8 mouse cellular contexts compared by ENCODE assay signal in genomic region chr19:44069121-44069913, GRCm38 (mm10). TPM values are rescaled to one million over a fixed set of nuclear protein-coding genes. Genes with fewer than 3 reads are reported as not detected.
DNase-seq lines count a peak whose midpoint lies in the region; ATAC-seq and TF ChIP-seq lines count a peak whose summit lies in the region.

Gene Erlin1, minus strand, starts transcription at chr19:44069785.

- no peak for TF ChIP-seq CTCF in lung, postnatal 0 days (IDR thresholded peaks at IDR 0.05)

- peak within 1 kb of the TSS; percentile 57 for H3K4me3 ChIP-seq in hindbrain, embryonic 11.5 days (ENCODE audit: low read depth, low read length)
- H3K4me3 ChIP-seq in lung, postnatal 0 days (ENCODE audit: low read depth, low read length) = peak within 1 kb of the TSS; percentile 84

- H3K36me3 ChIP-seq in hindbrain, embryonic 11.5 days (ENCODE audit: control insufficient read depth, insufficient read depth, low read length) = 0 out of 2 replicates have a peak, but pooled peaks cover 2% of the 10 kb centered on the region
- H3K36me3 ChIP-seq in lung, postnatal 0 days (ENCODE audit: insufficient read depth, low read length) = no peaks in the 10 kb centered on the region

- 0% methylated on average over 61 of the region's 75 CpGs for WGBS in hindbrain, embryonic 11.5 days
- WGBS in lung, postnatal 0 days = under 1% methylated on average over 55 of the region's 75 CpGs

- H3K9ac ChIP-seq in hindbrain, embryonic 11.5 days (ENCODE audit: low read depth, low read length) = peak within 1 kb of the TSS; percentile 62
- peak within 1 kb of the TSS; percentile 60 for H3K9ac ChIP-seq in lung, postnatal 0 days (replicated peaks; ENCODE audit: low read depth)

- no peak for TF ChIP-seq EP300 in lung, postnatal 0 days (IDR thresholded peaks at IDR 0.05)

- peak within 1 kb of the TSS; percentile 88 for H3K4me2 ChIP-seq in hindbrain, embryonic 11.5 days (replicated peaks; ENCODE audit: low read depth, low read length)
- H3K4me2 ChIP-seq in lung, postnatal 0 days (replicated peaks; ENCODE audit: low read depth, low read length) = peak within 1 kb of the TSS; percentile 89

- peak; percentile 93 for DNase-seq in NIH3T3 (ENCODE audit: low read depth)
- DNase-seq in cerebellum, adult 9-11 months = peak; percentile 91
- DNase-seq in frontal cortex, adult 2 months (ENCODE audit: extremely low spot score in 1 of 2, low spot score in 1 of 2) = peak; percentile 66 to 91
- DNase-seq in hindbrain, embryonic 11.5 days (ENCODE audit: low spot score) = peak; percentile 92
- peak; percentile 92 to 95 for DNase-seq in layer of hippocampus, postnatal 10 days (ENCODE audit: low spot score in 2 of 2)
- DNase-seq in lung, postnatal 0 days (ENCODE audit: low spot score) = peak; percentile 90
- peak; percentile 84 for DNase-seq in ovary, postnatal 10 days (ENCODE audit: low spot score)
- DNase-seq in thymus, postnatal 0 days (ENCODE audit: low spot score) = peak; percentile 85

- H3K27me3 ChIP-seq in hindbrain, embryonic 11.5 days (ENCODE audit: control insufficient read depth, insufficient read depth, low read length) = no peaks in the 10 kb centered on the region
- H3K27me3 ChIP-seq in lung, postnatal 0 days (replicated peaks; ENCODE audit: insufficient read depth, low read length) = no peaks in the 10 kb centered on the region

- no peaks in the 10 kb centered on the region for H3K9me3 ChIP-seq in hindbrain, embryonic 11.5 days (ENCODE audit: control insufficient read depth, low read length)
- no peaks in the 10 kb centered on the region for H3K9me3 ChIP-seq in lung, postnatal 0 days (ENCODE audit: low read length)

- H3K27ac ChIP-seq in hindbrain, embryonic 11.5 days (ENCODE audit: low read depth, low read length) = no peak within 1 kb of the TSS
- H3K27ac ChIP-seq in lung, postnatal 0 days (ENCODE audit: low read length) = peak within 1 kb of the TSS; percentile 69

- peak; percentile 96 for ATAC-seq in hindbrain, embryonic 11.5 days (ENCODE audit: low FRiP score)
- ATAC-seq in lung, postnatal 0 days = peak; percentile 89

- H3K4me1 ChIP-seq in hindbrain, embryonic 11.5 days (replicated peaks; ENCODE audit: control insufficient read depth, insufficient read depth, low read length) = no peaks in the 10 kb centered on the region
- H3K4me1 ChIP-seq in lung, postnatal 0 days (ENCODE audit: insufficient read depth, low read depth, low read length) = peaks cover 3% of the 10 kb centered on the region; the same call in 1 of the 2 replicates

RNA-seq across cellular contexts. Expression of gene Erlin1, which starts in this region (rescaled TPM):
- 17.3 and 19.2 TPM in 2 replicates for polyA plus RNA-seq in frontal cortex, adult 2 months (2012; rRNA removed)
- polyA plus RNA-seq in hindbrain, embryonic 11.5 days (2014; fragmentation: Nextera tagmentation; extraction: Ambion mirVana) = 15.8 and 18.7 TPM in 2 replicates
- total RNA-seq in layer of hippocampus, postnatal 10 days (2021) = 10 to 100 TPM; 19.2 to 20.0 TPM
- 22.7 and 26.9 TPM in 2 replicates for polyA plus RNA-seq in lung, postnatal 0 days (2015; fragmentation: Nextera tagmentation; extraction: Ambion mirVana)
- polyA plus RNA-seq in thymus, postnatal 0 days (2015; fragmentation: Nextera tagmentation; extraction: Ambion mirVana) = 14.0 and 15.0 TPM in 2 replicates
